Mouse (Mus musculus): ENCODE measurements around the gene C2cd4a. TPM values are rescaled to one million over a fixed set of nuclear protein-coding genes. Genes with fewer than 3 reads are reported as not detected.

The C2cd4a gene
- polyA plus RNA-seq, 1 experiment from 2014 or later: 1.4 TPM

- H3K4me1 ChIP-seq (ENCODE audit: control insufficient read depth, insufficient read depth, low read length): peaks cover 6% of the 10 kb centered on the region; the same call in 1 of the 2 replicates
- H3K27ac ChIP-seq (ENCODE audit: low read length): no peak overlapping the region
- no peak overlapping the region for H3K9ac ChIP-seq (replicated peaks; ENCODE audit: low read depth, low read length)
- no peak for ATAC-seq (ENCODE audit: insufficient number of reproducible peaks, insufficient read depth, low FRiP score, low read depth)
- WGBS: 82% methylated on average over 3 of the region's 3 CpGs
- no peaks in the 10 kb centered on the region for H3K9me3 ChIP-seq (ENCODE audit: control insufficient read depth, low read depth, low read length)
- no peak overlapping the region for H3K4me3 ChIP-seq (ENCODE audit: low read depth, low read length)
- no peak overlapping the region for H3K4me2 ChIP-seq (replicated peaks; ENCODE audit: low read depth, low read length)
- no peaks in the 10 kb centered on the region for H3K36me3 ChIP-seq (ENCODE audit: control insufficient read depth, insufficient read depth, low read length)
- no peaks in the 10 kb centered on the region for H3K27me3 ChIP-seq (ENCODE audit: control insufficient read depth, insufficient read depth, low read length)
These were observed 21.0 kb downstream of the C2cd4a start for GRCm38 (mm10) chr9:67811116-67811515.

- no peak overlapping the region for H3K4me3 ChIP-seq (ENCODE audit: low read depth, low read length)
- no peak for ATAC-seq (ENCODE audit: insufficient number of reproducible peaks, insufficient read depth, low FRiP score, low read depth)
These were observed 21.6 kb downstream of the C2cd4a start for GRCm38 (mm10) chr9:67810527-67810926.

DNA sequence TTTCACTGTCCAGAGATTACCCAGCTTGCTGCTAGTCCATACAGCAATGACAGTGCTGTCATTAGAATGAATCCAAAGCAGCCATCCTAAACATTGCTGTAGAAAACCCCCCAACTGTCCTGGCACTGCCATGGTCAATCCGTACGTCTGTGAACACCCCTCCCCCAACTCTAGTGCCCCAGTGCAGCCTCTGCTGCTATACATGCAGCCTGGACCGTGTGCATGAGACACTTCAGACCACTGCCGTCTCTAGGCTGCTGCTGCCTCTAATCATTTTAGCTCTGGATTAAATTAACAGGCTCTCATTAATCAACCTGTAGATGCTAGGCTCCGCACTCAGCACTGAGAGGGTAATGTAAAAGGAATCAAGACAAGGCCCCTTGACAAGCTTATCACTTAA lies 25.1 kb downstream of the C2cd4a start:
- H3K27ac ChIP-seq (ENCODE audit: low read length): no peak overlapping the region
- H3K9ac ChIP-seq (replicated peaks; ENCODE audit: low read depth, low read length): no peak overlapping the region
- no peak overlapping the region for H3K4me2 ChIP-seq (replicated peaks; ENCODE audit: low read depth, low read length)
- WGBS: 32% methylated on average over 5 of the region's 5 CpGs
- no peaks in the 10 kb centered on the region for H3K36me3 ChIP-seq (ENCODE audit: control insufficient read depth, insufficient read depth, low read length)
- no peaks in the 10 kb centered on the region for H3K4me1 ChIP-seq (ENCODE audit: control insufficient read depth, insufficient read depth, low read length)
- no peaks in the 10 kb centered on the region for H3K9me3 ChIP-seq (ENCODE audit: control insufficient read depth, low read depth, low read length)
- ATAC-seq (ENCODE audit: insufficient number of reproducible peaks, insufficient read depth, low FRiP score, low read depth): peak; percentile 46; the same call in 1 of the 2 replicates
- no peak overlapping the region for H3K4me3 ChIP-seq (ENCODE audit: low read depth, low read length)
- no peaks in the 10 kb centered on the region for H3K27me3 ChIP-seq (ENCODE audit: control insufficient read depth, insufficient read depth, low read length)

More at GRCm38 (mm10) chr9:67810527-67810926, 21.6 kb downstream of the C2cd4a start:
- no peaks in the 10 kb centered on the region for H3K36me3 ChIP-seq (ENCODE audit: control insufficient read depth, insufficient read depth, low read length)
- H3K9ac ChIP-seq (replicated peaks; ENCODE audit: low read depth, low read length): no peak overlapping the region
- peaks cover 6% of the 10 kb centered on the region; the same call in 1 of the 2 replicates for H3K4me1 ChIP-seq (ENCODE audit: control insufficient read depth, insufficient read depth, low read length)
- H3K27ac ChIP-seq (ENCODE audit: low read length): no peak overlapping the region
- no peak overlapping the region for H3K4me2 ChIP-seq (replicated peaks; ENCODE audit: low read depth, low read length)
- 63% methylated on average over 6 of the region's 6 CpGs for WGBS
- H3K27me3 ChIP-seq (ENCODE audit: control insufficient read depth, insufficient read depth, low read length): no peaks in the 10 kb centered on the region
- no peaks in the 10 kb centered on the region for H3K9me3 ChIP-seq (ENCODE audit: control insufficient read depth, low read depth, low read length)

DNA sequence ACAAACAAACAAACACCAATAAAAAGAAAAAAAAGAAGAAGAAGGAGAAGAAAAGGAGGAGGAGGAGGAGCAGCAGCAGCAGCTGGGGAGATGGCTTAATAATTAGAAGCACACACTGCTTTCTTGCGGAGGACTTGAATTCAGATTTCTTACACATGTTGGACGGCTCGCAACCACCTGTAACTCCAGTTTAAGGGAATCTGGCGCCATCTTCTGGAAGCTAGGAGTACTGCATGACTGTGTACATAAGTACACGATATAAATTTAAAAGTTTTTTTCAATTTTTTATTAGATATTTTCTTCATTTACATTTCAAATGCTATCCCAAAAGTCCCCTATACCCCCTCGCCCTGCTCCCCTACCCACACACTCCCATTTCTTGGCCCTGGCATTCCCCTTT lies 29.9 kb downstream of the C2cd4a start:
- Histone ChIP-seq H3K4me1 (ENCODE audit: control insufficient read depth, insufficient read depth, low read length) (no peaks in the 10 kb centered on the region), H3K9ac (replicated peaks; ENCODE audit: low read depth, low read length) (no peak overlapping the region), H3K4me2 (replicated peaks; ENCODE audit: low read depth, low read length) (no peak overlapping the region), H3K9me3 (ENCODE audit: control insufficient read depth, low read depth, low read length) (no peaks in the 10 kb centered on the region), H3K27ac (ENCODE audit: low read length) (no peak overlapping the region), H3K27me3 (ENCODE audit: control insufficient read depth, insufficient read depth, low read length) (no peaks in the 10 kb centered on the region), H3K36me3 (ENCODE audit: control insufficient read depth, insufficient read depth, low read length) (no peaks in the 10 kb centered on the region), H3K4me3 (ENCODE audit: low read depth, low read length) (no peak overlapping the region)
- no peak for ATAC-seq (ENCODE audit: insufficient number of reproducible peaks, insufficient read depth, low FRiP score, low read depth)
- 38% methylated on average over 6 of the region's 6 CpGs for WGBS

- H3K4me1 ChIP-seq (ENCODE audit: control insufficient read depth, insufficient read depth, low read length): 0 out of 2 replicates have a peak, but pooled peaks cover 3% of the 10 kb centered on the region
- no peaks in the 10 kb centered on the region for H3K27me3 ChIP-seq (ENCODE audit: control insufficient read depth, insufficient read depth, low read length)
- H3K4me3 ChIP-seq (ENCODE audit: low read depth, low read length): no peak overlapping the region
- H3K36me3 ChIP-seq (ENCODE audit: control insufficient read depth, insufficient read depth, low read length): no peaks in the 10 kb centered on the region
- H3K9me3 ChIP-seq (ENCODE audit: control insufficient read depth, low read depth, low read length): no peaks in the 10 kb centered on the region
- H3K4me2 ChIP-seq (replicated peaks; ENCODE audit: low read depth, low read length): no peak overlapping the region
- WGBS: 52% methylated on average over 14 of the region's 14 CpGs
- no peak for ATAC-seq (ENCODE audit: insufficient number of reproducible peaks, insufficient read depth, low FRiP score, low read depth)
- no peak overlapping the region for H3K9ac ChIP-seq (replicated peaks; ENCODE audit: low read depth, low read length)
- no peak overlapping the region for H3K27ac ChIP-seq (ENCODE audit: low read length)
These were observed 32.9 kb downstream of the C2cd4a start for GRCm38 (mm10) chr9:67799078-67799819.

- no peaks in the 10 kb centered on the region for H3K27me3 ChIP-seq (ENCODE audit: control insufficient read depth, insufficient read depth, low read length)
- no peaks in the 10 kb centered on the region for H3K9me3 ChIP-seq (ENCODE audit: control insufficient read depth, low read depth, low read length)
- no peaks in the 10 kb centered on the region for H3K36me3 ChIP-seq (ENCODE audit: control insufficient read depth, insufficient read depth, low read length)
- no peak overlapping the region for H3K4me2 ChIP-seq (replicated peaks; ENCODE audit: low read depth, low read length)
- H3K9ac ChIP-seq (replicated peaks; ENCODE audit: low read depth, low read length): no peak overlapping the region
- 61% methylated on average over 14 of the region's 14 CpGs for WGBS
- H3K4me3 ChIP-seq (ENCODE audit: low read depth, low read length): no peak overlapping the region
- ATAC-seq (ENCODE audit: insufficient number of reproducible peaks, insufficient read depth, low FRiP score, low read depth): peak; percentile 42; the same call in 1 of the 2 replicates
- no peak overlapping the region for H3K27ac ChIP-seq (ENCODE audit: low read length)
- H3K4me1 ChIP-seq (ENCODE audit: control insufficient read depth, insufficient read depth, low read length): 0 out of 2 replicates have a peak, but pooled peaks cover 3% of the 10 kb centered on the region
These were observed 36.9 kb downstream of the C2cd4a start for GRCm38 (mm10) chr9:67795205-67795675.

GRCm38 (mm10) chr9:67794668-67795067 lies 37.5 kb downstream of the C2cd4a start:
- Histone ChIP-seq H3K27me3 (ENCODE audit: control insufficient read depth, insufficient read depth, low read length) (no peaks in the 10 kb centered on the region), H3K4me3 (ENCODE audit: low read depth, low read length) (no peak overlapping the region), H3K9me3 (ENCODE audit: control insufficient read depth, low read depth, low read length) (no peaks in the 10 kb centered on the region), H3K4me2 (replicated peaks; ENCODE audit: low read depth, low read length) (no peak overlapping the region), H3K27ac (ENCODE audit: low read length) (no peak overlapping the region), H3K36me3 (ENCODE audit: control insufficient read depth, insufficient read depth, low read length) (no peaks in the 10 kb centered on the region), H3K4me1 (ENCODE audit: control insufficient read depth, insufficient read depth, low read length) (0 out of 2 replicates have a peak, but pooled peaks cover 3% of the 10 kb centered on the region), H3K9ac (replicated peaks; ENCODE audit: low read depth, low read length) (no peak overlapping the region)
- 83% methylated on average over 4 of the region's 4 CpGs for WGBS
- no peak for ATAC-seq (ENCODE audit: insufficient number of reproducible peaks, insufficient read depth, low FRiP score, low read depth)

- Histone ChIP-seq H3K4me1 (ENCODE audit: control insufficient read depth, insufficient read depth, low read length) (0 out of 2 replicates have a peak, but pooled peaks cover 3% of the 10 kb centered on the region), H3K9ac (replicated peaks; ENCODE audit: low read depth, low read length) (no peak overlapping the region), H3K9me3 (ENCODE audit: control insufficient read depth, low read depth, low read length) (no peaks in the 10 kb centered on the region), H3K27ac (ENCODE audit: low read length) (no peak overlapping the region), H3K4me2 (replicated peaks; ENCODE audit: low read depth, low read length) (no peak overlapping the region), H3K27me3 (ENCODE audit: control insufficient read depth, insufficient read depth, low read length) (no peaks in the 10 kb centered on the region), H3K36me3 (ENCODE audit: control insufficient read depth, insufficient read depth, low read length) (no peaks in the 10 kb centered on the region), H3K4me3 (ENCODE audit: low read depth, low read length) (no peak overlapping the region)
- ATAC-seq (ENCODE audit: insufficient number of reproducible peaks, insufficient read depth, low FRiP score, low read depth): no peak
- WGBS: 64% methylated on average over 1 of the region's 1 CpGs
These were observed 37.9 kb downstream of the C2cd4a start for GRCm38 (mm10) chr9:67794216-67794615.
